Mouse (Mus musculus): Measurements from ENCODE around the gene Gm45717. TPM values are rescaled to one million over a fixed set of nuclear protein-coding genes. Genes with fewer than 3 reads are reported as not detected.
A peak's percentile ranks its signal among the peaks of the same experiment; 100 is the strongest.
"Not testable (repeated sequence)": the region's sequence is repeated elsewhere in the genome, so short reads cannot be mapped to it uniquely, and the experiment has no call there.

Gm45717 gene
- not detected for total RNA-seq (2021)

GRCm38 (mm10) chr7:140955758-140956555, at the start of gene Gm45717, which contains the start of gene Ifitm2:
Gene Gm45717 (minus strand): TSS chr7:140955937.
Gene Ifitm2 (minus strand): TSS chr7:140955987.
- DNase-seq (ENCODE audit: low spot score in 2 of 2): peak; percentile 22 to 81
- intact Hi-C loops (cut with DNase I): loop anchor here (5.0 kb wide), 1 partner anchor 51 kb away; no protein-coding TSS in a partner anchor

- intact Hi-C loops (cut with DNase I): no loop called here
- DNase-seq (ENCODE audit: low spot score in 2 of 2): no peak
These were observed 47.7 kb upstream of the Gm45717 start for GRCm38 (mm10) chr7:141003248-141004010.

- intact Hi-C loops (cut with DNase I): no loop called here
- DNase-seq (ENCODE audit: low spot score in 2 of 2): no peak
These were observed 45.4 kb upstream of the Gm45717 start for GRCm38 (mm10) chr7:141000881-141001708.

GRCm38 (mm10) chr7:140998853-140999700, 43.3 kb upstream of the Gm45717 start:
- intact Hi-C loops (cut with DNase I): no loop called here

GRCm38 (mm10) chr7:140997817-140998216, 42.1 kb upstream of the Gm45717 start:
- no peak for DNase-seq (ENCODE audit: low spot score in 2 of 2)
- intact Hi-C loops (cut with DNase I): no loop called here

More at GRCm38 (mm10) chr7:140998853-140999700, 43.3 kb upstream of the Gm45717 start:
- DNase-seq (ENCODE audit: low spot score in 2 of 2): no peak

- intact Hi-C loops (cut with DNase I): no loop called here
- DNase-seq (ENCODE audit: low spot score in 2 of 2): no peak
These were observed 35.5 kb upstream of the Gm45717 start for GRCm38 (mm10) chr7:140991117-140991689.

GRCm38 (mm10) chr7:140990622-140991021, 34.9 kb upstream of the Gm45717 start:
- intact Hi-C loops (cut with DNase I): no loop called here
- DNase-seq (ENCODE audit: low spot score in 2 of 2): no peak

GRCm38 (mm10) chr7:140990185-140990584, 34.4 kb upstream of the Gm45717 start:
- intact Hi-C loops (cut with DNase I): no loop called here

GRCm38 (mm10) chr7:140989022-140989421, 33.3 kb upstream of the Gm45717 start:
- no peak for DNase-seq (ENCODE audit: low spot score in 2 of 2)
- intact Hi-C loops (cut with DNase I): no loop called here

More at GRCm38 (mm10) chr7:140990185-140990584, 34.4 kb upstream of the Gm45717 start:
- no peak for DNase-seq (ENCODE audit: low spot score in 2 of 2)

GRCm38 (mm10) chr7:140987182-140988138, 31.7 kb upstream of the Gm45717 start:
- intact Hi-C loops (cut with DNase I): no loop called here
- peak in 1 of 2 experiments; percentile 87 for DNase-seq (ENCODE audit: low spot score in 2 of 2)

- intact Hi-C loops (cut with DNase I): no loop called here
- DNase-seq (ENCODE audit: low spot score in 2 of 2): no peak
These were observed 27.2 kb upstream of the Gm45717 start for GRCm38 (mm10) chr7:140982971-140983370.

GRCm38 (mm10) chr7:140981704-140982103, 26.0 kb upstream of the Gm45717 start:
- DNase-seq (ENCODE audit: low spot score in 2 of 2): no peak

GRCm38 (mm10) chr7:140976720-140977119, 21.0 kb upstream of the Gm45717 start:
- intact Hi-C loops (cut with DNase I): not testable (repeated sequence)

More at GRCm38 (mm10) chr7:140981704-140982103, 26.0 kb upstream of the Gm45717 start:
- intact Hi-C loops (cut with DNase I): no loop called here

GRCm38 (mm10) chr7:140975465-140975864, 19.7 kb upstream of the Gm45717 start:
- intact Hi-C loops (cut with DNase I): no loop called here
- no peak for DNase-seq (ENCODE audit: low spot score in 2 of 2)

More at GRCm38 (mm10) chr7:140976720-140977119, 21.0 kb upstream of the Gm45717 start:
- not testable (repeated sequence) for DNase-seq (ENCODE audit: low spot score in 2 of 2)

- no peak for DNase-seq (ENCODE audit: low spot score in 2 of 2)
- intact Hi-C loops (cut with DNase I): no loop called here
These were observed 19.2 kb upstream of the Gm45717 start for GRCm38 (mm10) chr7:140974940-140975339.

- DNase-seq (ENCODE audit: low spot score in 2 of 2): peak in 1 of 2 experiments; percentile 67
These were observed 17.8 kb upstream of the Gm45717 start for GRCm38 (mm10) chr7:140973396-140974165.

More at GRCm38 (mm10) chr7:140973396-140974165, 17.8 kb upstream of the Gm45717 start:
- intact Hi-C loops (cut with DNase I): no loop called here

Measured in left cerebral cortex, postnatal 25 days (tissue).